Mouse (Mus musculus) left cerebral cortex, adult 2 months (tissue): ENCODE results near the gene Pacsin3. TPM values are rescaled to one million over a fixed set of nuclear protein-coding genes. Genes with fewer than 3 reads are reported as not detected.
A peak's percentile ranks its signal among the peaks of the same experiment; 100 is the strongest.

Source experiments
- DNase-seq, 2 experiments: peaks; one replicate each; pipeline ENCODE4 v3.0.0; 2021 to 2022; ENCODE audit warnings: low spot score in 2 of 2, mixed read lengths in 1 of 2; ENCODE audit errors: extremely low spot score in 1 of 2
- H3K27ac ChIP-seq: fragments of 200-600 bp; 2 replicates; pipeline ENCODE4 v1.8.1; 2022
- H3K4me3 ChIP-seq: fragments of 200-600 bp; 2 replicates; pipeline ENCODE4 v1.8.1; 2022
- CTCF ChIP-seq: fragments of 200-600 bp; IDR thresholded peaks from 2 replicates; pipeline ENCODE4 v1.8.1; 2022; ENCODE audit warnings: antibody characterized with exemption, mild to moderate bottlenecking, moderate library complexity
- intact Hi-C: fragments of 180-260 bp; cut with DNase I; formaldehyde crosslinking; loops from one replicate; pipeline ENCODE4 v1.15.1; 2025
- total RNA-seq, 2 experiments: library from RNA; stranded (reverse); gene quantifications; 2 replicates each; pipeline ENCODE4 v1.2.3; 2021

Pacsin3 gene
- total RNA-seq, 2 experiments from 2014 or later, result 42.7 to 46.9 TPM

DNA sequence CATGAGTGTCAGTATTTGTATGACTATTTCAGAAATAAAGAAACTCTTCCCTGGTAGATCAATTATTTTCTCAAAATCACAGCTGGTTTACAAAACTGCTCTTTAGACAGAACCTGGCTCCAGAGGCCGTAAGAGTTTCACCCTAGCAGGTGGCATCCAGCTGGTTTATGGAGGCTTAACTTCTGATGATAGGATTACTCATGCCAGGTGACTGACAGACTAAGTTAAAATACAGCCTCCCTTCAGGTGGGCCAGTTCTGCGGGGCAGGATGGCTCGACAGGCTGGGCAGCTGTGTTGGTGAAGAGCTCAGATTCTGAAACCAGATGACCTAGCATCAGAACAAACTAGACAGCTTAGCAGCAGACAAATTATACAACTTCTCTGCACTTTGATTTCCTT is 53.8 kb downstream of the Pacsin3 start:
- Histone ChIP-seq H3K27ac (no peak overlapping the region), H3K4me3 (no peak overlapping the region)
- intact Hi-C loops, result no loop called here
- TF ChIP-seq CTCF, result no peak
- no peak for DNase-seq

DNA sequence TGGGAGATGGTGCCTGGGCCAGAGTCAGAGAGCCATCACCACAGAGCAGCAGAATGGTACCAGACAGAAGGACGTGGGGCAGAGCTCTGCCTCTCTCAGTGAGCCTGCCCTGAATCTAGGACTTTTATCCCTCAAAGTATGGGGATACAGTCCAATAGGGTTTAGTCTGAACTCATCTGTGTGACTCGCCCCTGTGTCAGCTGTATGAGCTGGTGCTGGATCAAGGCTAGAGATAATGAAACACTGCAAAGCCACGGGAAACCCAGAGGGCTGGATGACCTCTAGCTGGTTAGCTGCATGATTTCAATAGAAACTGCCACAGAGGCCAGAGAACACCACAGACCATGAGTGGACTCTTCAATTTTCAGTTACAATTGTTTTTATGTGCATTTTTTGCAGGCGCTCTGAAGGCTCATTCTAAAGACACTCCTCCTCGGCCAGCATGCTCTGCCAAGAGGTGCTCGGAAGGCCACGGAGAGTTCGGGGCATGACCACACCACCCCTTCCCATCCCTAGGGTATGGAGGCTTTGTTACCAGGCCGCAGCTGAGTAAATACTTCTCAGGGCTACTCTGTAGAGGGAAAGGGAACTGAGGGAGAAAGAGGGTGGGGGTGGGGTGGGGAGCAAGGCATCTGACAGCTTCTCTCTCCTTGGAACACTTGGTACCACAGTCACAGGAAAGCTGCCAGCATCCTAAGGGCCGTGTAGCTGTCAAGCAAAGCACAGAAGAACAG is 57.0 kb downstream of the Pacsin3 start:
- no peak for TF ChIP-seq CTCF
- Histone ChIP-seq H3K4me3 (no peak overlapping the region), H3K27ac (0 out of 2 replicates have a peak overlapping the region, but pooled peaks have one; percentile 12)
- DNase-seq, result no peak
- intact Hi-C loops, result no loop called here

DNA sequence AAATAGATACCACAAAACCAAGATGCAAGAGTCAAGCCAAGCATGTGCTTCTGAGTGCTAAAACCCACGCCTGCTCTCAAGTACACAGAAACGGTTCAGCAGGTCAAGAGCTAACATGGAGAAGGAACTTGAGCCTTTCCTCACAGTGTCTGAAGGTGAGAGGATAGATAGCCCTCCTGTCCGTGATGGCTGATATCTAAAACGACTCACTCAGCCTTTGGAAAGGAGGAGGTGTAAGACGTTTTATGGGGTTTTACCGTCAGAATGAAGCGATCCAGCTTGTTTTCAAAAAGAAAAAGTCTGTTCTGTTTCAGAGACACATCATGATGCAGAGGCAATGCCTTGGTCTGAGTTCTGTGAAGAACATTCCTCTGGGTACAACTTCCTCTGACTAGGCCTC is 58.4 kb downstream of the Pacsin3 start:
- H3K4me3 ChIP-seq, result no peak overlapping the region
- H3K27ac ChIP-seq, result no peak overlapping the region

More for the DNA sequence above, 58.4 kb downstream of the Pacsin3 start:
- TF ChIP-seq CTCF, result no peak
- intact Hi-C loops, result no loop called here
- no peak for DNase-seq

Other genes with a start within 250 kb of the Pacsin3 start
- gene Rapsn, start 220.3 kb upstream of the Pacsin3 start, total RNA-seq, result under 1 TPM; 0.44 to 0.57 TPM
- gene Psmc3, start 201.9 kb upstream of the Pacsin3 start, total RNA-seq, result 100 to 1,000 TPM; 205 to 207 TPM
- gene Slc39a13, start 185.5 kb upstream of the Pacsin3 start, total RNA-seq, result 10 to 100 TPM; 30.1 to 32.3 TPM
- gene Spi1, start 173.6 kb upstream of the Pacsin3 start, total RNA-seq, result 1 to 10 TPM; 3.4 to 4.8 TPM
- gene Mybpc3, start 137.8 kb upstream of the Pacsin3 start, total RNA-seq, result under 1 TPM; 0.33 to 0.43 TPM
- 100 to 1,000 TPM; 236 to 254 TPM for gene Madd, start 72.1 kb upstream of the Pacsin3 start, total RNA-seq
- gene Nr1h3, start 53.1 kb upstream of the Pacsin3 start, total RNA-seq, result 1 to 10 TPM; 3.4 to 7.1 TPM
- 10 to 100 TPM; 42.4 to 44.5 TPM for gene Acp2, start 53.1 kb upstream of the Pacsin3 start, total RNA-seq
- gene Ddb2, start 19.0 kb upstream of the Pacsin3 start, total RNA-seq, result 10 to 100 TPM; 11.7 to 14.4 TPM
- 10 to 100 TPM; 73.9 to 81.8 TPM for gene Arfgap2, start 9.0 kb downstream of the Pacsin3 start, total RNA-seq
- gene 1110051M20Rik, start 188.8 kb downstream of the Pacsin3 start, total RNA-seq, result 100 to 1,000 TPM in 1 of 2 experiments, 10 to 100 TPM in 1; 90.6 to 107 TPM
- gene Lrp4, start 201.6 kb downstream of the Pacsin3 start, total RNA-seq, result 10 to 100 TPM; 25.3 to 27.3 TPM